Mouse (Mus musculus) subcutaneous adipose tissue, adult 2 months (tissue): Measurements from ENCODE around the gene Ms4a4d. TPM values are rescaled to one million over a fixed set of nuclear protein-coding genes. Genes with fewer than 3 reads are reported as not detected.

Source experiments
- polyA plus RNA-seq: library from polyadenylated mRNA; depleted of rRNA; stranded (reverse); fragments of >200 nt; gene quantifications from 2 replicates; pipeline ENCODE4 v1.2.3, GENCODE M21; 2012; ENCODE audit warnings: low replicate concordance; rRNA removed

The Ms4a4d gene
- polyA plus RNA-seq: 23.8 and 25.8 TPM in 2 replicates

DNA sequence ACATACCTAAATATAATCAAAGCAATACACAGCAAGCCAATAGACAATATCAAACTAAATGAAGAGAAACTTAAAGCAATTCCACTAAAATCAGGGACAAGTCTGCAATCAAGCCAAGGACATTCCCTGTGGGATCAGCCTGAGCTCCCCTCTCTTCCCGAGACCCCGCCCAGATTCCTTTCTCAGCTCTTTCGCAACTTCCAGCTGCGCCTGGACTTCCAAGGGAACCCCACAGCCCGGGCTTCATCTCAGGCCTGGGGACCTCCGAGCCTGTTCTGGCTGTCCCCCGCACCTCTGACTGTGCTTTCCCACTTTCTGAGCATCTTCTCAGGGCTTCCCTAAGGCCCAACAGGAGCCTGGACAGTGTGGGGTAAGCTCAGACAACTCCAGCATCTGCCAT is at the start of gene Ms4a4d:
Gene Ms4a4d, plus strand, starts transcription at position 209 of the 400 bp plus-strand sequence.

DNA sequence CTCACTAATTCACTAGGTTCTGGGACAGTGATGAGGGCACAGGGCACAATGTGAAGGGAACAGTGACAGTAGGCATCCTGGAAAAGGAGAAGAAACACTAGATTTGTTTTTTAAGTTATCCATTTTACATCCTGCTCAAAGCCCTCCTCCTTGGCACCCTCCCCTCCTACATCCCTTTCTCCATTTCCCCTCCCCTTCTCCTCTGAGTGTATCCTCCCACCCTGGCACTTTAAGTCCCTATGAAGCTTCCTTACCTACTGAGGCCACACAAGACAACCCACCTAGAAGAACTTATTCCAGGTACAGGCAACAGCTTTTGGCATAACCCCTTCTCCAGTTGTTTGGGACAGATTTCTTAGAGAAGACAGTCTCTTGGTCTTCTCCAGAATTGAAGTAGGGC is 20.4 kb upstream of the Ms4a4d start, which contains the start of gene Ms4a6b:
Gene Ms4a6b, plus strand, starts transcription at position 267 of the 400 bp plus-strand sequence.

DNA sequence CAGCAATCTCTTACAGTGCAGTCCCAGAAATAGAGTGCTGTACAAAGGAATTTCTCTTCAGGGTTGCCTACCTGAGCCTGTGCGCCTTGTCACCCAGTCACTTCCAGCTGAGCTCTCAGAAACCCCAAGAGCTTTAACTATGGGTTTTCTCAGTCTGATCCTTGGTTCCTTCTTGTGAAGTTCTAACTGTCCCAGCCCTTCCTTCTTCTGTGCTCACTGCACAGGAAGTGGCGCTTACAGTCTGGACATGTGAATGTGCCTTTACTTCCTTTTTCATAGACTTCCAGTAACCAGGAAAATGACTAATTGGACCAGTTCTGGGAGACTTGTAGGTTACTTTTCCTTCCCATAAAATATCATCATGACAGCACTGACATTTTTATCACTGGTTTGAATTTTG is 68.0 kb downstream of the Ms4a4d start, which contains the start of gene Ms4a6d:
Gene Ms4a6d, minus strand, starts transcription at position 247 of the 400 bp plus-strand sequence.

Other genes with a start within 250 kb of the Ms4a4d start
- gene Ms4a14, start 222.3 kb upstream of the Ms4a4d start, polyA plus RNA-seq: 0.90 and 0.93 TPM in 2 replicates
- gene Ms4a7, start 200.7 kb upstream of the Ms4a4d start, polyA plus RNA-seq: 3.7 and 19.3 TPM in 2 replicates
- 1.6 and 3.1 TPM in 2 replicates for gene Ms4a4a, start 161.3 kb upstream of the Ms4a4d start, polyA plus RNA-seq
- 0.42 and 4.8 TPM in 2 replicates for gene Ms4a4c, start 132.0 kb upstream of the Ms4a4d start, polyA plus RNA-seq
- 4.2 and 6.2 TPM in 2 replicates for gene Ms4a4b, start 93.2 kb upstream of the Ms4a4d start, polyA plus RNA-seq
- 7.5 and 13.0 TPM in 2 replicates for gene Ms4a6c, start 67.4 kb upstream of the Ms4a4d start, polyA plus RNA-seq
- gene Gm8369, start 50.9 kb upstream of the Ms4a4d start, polyA plus RNA-seq: 0.57 and 0.98 TPM in 2 replicates
- 7.5 and 10.6 TPM in 2 replicates for gene Ms4a6b, start 20.3 kb upstream of the Ms4a4d start, polyA plus RNA-seq
- 6.9 and 7.9 TPM in 2 replicates for gene Ms4a6d, start 68.0 kb downstream of the Ms4a4d start, polyA plus RNA-seq
- gene Ms4a2, start 86.9 kb downstream of the Ms4a4d start, polyA plus RNA-seq: not detected in 2 replicates
- gene Ms4a3, start 104.0 kb downstream of the Ms4a4d start, polyA plus RNA-seq: not detected in 2 replicates
- gene Oosp2, start 123.8 kb downstream of the Ms4a4d start, polyA plus RNA-seq: not detected in 2 replicates
- not detected in 2 replicates for gene Oosp1, start 154.3 kb downstream of the Ms4a4d start, polyA plus RNA-seq
- gene Oosp3, start 160.3 kb downstream of the Ms4a4d start, polyA plus RNA-seq: not detected in 2 replicates
- not detected in 2 replicates for gene Gif, start 210.8 kb downstream of the Ms4a4d start, polyA plus RNA-seq
- 18.3 and 19.2 TPM in 2 replicates for gene Mrpl16, start 233.6 kb downstream of the Ms4a4d start, polyA plus RNA-seq